Mouse (Mus musculus) MEL (cell line): ENCODE results near the gene Sf1.

ENCODE experiments used
- GATA1 ChIP-seq: IDR thresholded peaks from 2 replicates; pipeline ENCODE4 v1.6.1; 2011; ENCODE audit warnings: low read depth, low read length, improper control_type of control experiment
- NELFE ChIP-seq: IDR thresholded peaks from 2 replicates; pipeline ENCODE4 v1.6.1; 2011; ENCODE audit warnings: low read depth, low read length, improper control_type of control experiment
- POLR2AphosphoS5 ChIP-seq: IDR thresholded peaks from 2 replicates; pipeline ENCODE4 v1.6.1; 2012; ENCODE audit warnings: low read depth, borderline replicate concordance, mild to moderate bottlenecking, inconsistent platforms, low read length, moderate library complexity, mixed read lengths

GRCm38 (mm10) chr19:6401951-6402350 is 38.5 kb downstream of the Sf1 start:
- no peak for TF ChIP-seq NELFE
- TF ChIP-seq POLR2AphosphoS5, result no peak
- TF ChIP-seq GATA1, result peak; percentile 75
